Mouse (Mus musculus) heart, embryonic 11.5 days (tissue): ENCODE results near the gene Dhx37. TPM values are rescaled to one million over a fixed set of nuclear protein-coding genes. Genes with fewer than 3 reads are reported as not detected.
"Not testable (repeated sequence)": the region's sequence is repeated elsewhere in the genome, so short reads cannot be mapped to it uniquely, and the experiment has no call there.

Experiments
- ATAC-seq: fragments of 200-750 bp; cut with Nextera tagmentation; replicated peaks from 2 replicates; pipeline ENCODE4 v1.8.0; 2017; ENCODE audit warnings: moderate library complexity; ENCODE audit not compliant: insufficient number of reproducible peaks, low FRiP score, low TSS enrichment
- H3K27ac ChIP-seq: fragments of 300-500 bp; sonication (generic); 2 replicates; pipeline ENCODE4 v1.5.1; 2014; ENCODE audit warnings: mild to moderate bottlenecking, low read depth, low read length
- H3K27me3 ChIP-seq: fragments of 300-500 bp; sonication (generic); 2 replicates; pipeline ENCODE4 v1.6.1; 2014; ENCODE audit warnings: mild to moderate bottlenecking, low read length, mixed read lengths; ENCODE audit not compliant: control insufficient read depth, insufficient read depth
- H3K36me3 ChIP-seq: fragments of 300-500 bp; sonication (generic); 2 replicates; pipeline ENCODE4 v1.6.1; 2014; ENCODE audit warnings: mild to moderate bottlenecking, low read length, moderate library complexity, mixed read lengths; ENCODE audit not compliant: control insufficient read depth, insufficient read depth
- H3K4me1 ChIP-seq: fragments of 300-500 bp; sonication (generic); 2 replicates; pipeline ENCODE4 v1.6.1; 2014; ENCODE audit warnings: low read length; ENCODE audit not compliant: control insufficient read depth, insufficient read depth
- H3K4me2 ChIP-seq: fragments of 300-500 bp; sonication (generic); 2 replicates; pipeline ENCODE4 v1.6.1; 2014; ENCODE audit warnings: mild to moderate bottlenecking, moderate library complexity
- H3K4me3 ChIP-seq: fragments of 300-500 bp; sonication (generic); 2 replicates; pipeline ENCODE4 v1.5.1; 2014; ENCODE audit warnings: low read depth, low read length
- H3K9ac ChIP-seq: fragments of 300-500 bp; sonication (generic); 2 replicates; pipeline ENCODE4 v1.6.1; 2014; ENCODE audit warnings: mild to moderate bottlenecking, low read depth, low read length, moderate library complexity
- H3K9me3 ChIP-seq: fragments of 300-500 bp; sonication (generic); replicated peaks from 2 replicates; pipeline ENCODE4 v1.6.1; 2016; ENCODE audit warnings: low read length; ENCODE audit not compliant: control insufficient read depth
- WGBS: fragments of 180-500 bp; shearing (Covaris S2); extraction: QIAGEN DNeasy Blood & Tissue Kit; methylation state at CpG from one replicate; pipeline ENCODE4 v1.1.7; 2014; ENCODE audit not compliant: insufficient replicate concordance; 5-methylcytosine and 5-hydroxymethylcytosine counted together
- polyA plus RNA-seq: library from polyadenylated mRNA; unstranded; fragments of >200 nt; fragmentation: Nextera tagmentation; extraction: Ambion mirVana; gene quantifications from 2 replicates; pipeline ENCODE4 v1.2.1, GENCODE M21; 2014

Gene Dhx37
- polyA plus RNA-seq, 1 experiment from 2014 or later = 10.6 TPM

GRCm38 (mm10) chr5:125392618-125392976, 41.3 kb downstream of the Dhx37 start:
- Histone ChIP-seq H3K36me3 (no peaks in the 10 kb centered on the region), H3K9ac (peak overlapping the region; percentile 74), H3K4me2 (peak overlapping the region; percentile 65), H3K4me3 (peak overlapping the region; percentile 39), H3K27ac (peak overlapping the region; percentile 99), H3K27me3 (no peaks in the 10 kb centered on the region), H3K4me1 (peaks cover 34% of the 10 kb centered on the region), H3K9me3 (no peaks in the 10 kb centered on the region)
- ATAC-seq = no peak
- 52% methylated on average over 1 of the region's 1 CpGs for WGBS

DNA sequence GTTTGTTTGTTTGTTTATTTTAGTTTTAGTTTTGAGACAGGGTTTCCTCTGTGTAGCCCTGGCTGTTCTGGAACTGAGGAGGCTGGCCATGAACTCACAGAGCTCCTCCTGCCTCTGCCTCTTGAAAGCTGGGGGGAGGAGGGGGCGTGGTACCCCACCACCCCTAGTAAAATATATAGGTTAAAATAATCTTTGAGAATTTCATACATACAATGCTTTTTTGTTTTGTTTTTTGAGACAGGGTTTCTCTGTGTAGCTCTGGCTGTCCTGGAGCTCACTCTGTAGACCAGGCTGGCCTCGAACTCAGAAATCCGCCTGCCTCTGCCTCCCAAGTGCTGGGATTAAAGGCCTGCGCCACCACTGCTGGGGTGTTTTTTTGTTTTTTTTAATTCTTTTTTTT, 41.7 kb downstream of the Dhx37 start:
- not testable (repeated sequence) for H3K9ac ChIP-seq, ATAC-seq, H3K9me3 ChIP-seq, H3K36me3 ChIP-seq, H3K4me2 ChIP-seq, H3K4me3 ChIP-seq, H3K27me3 ChIP-seq
- Histone ChIP-seq H3K4me1 (peaks cover 34% of the 10 kb centered on the region), H3K27ac (peak overlapping the region; percentile 99)
- 90% methylated on average over 4 of the region's 4 CpGs for WGBS

- no peaks in the 10 kb centered on the region for H3K27me3 ChIP-seq
- peaks cover 34% of the 10 kb centered on the region for H3K4me1 ChIP-seq
- H3K9ac ChIP-seq = no peak overlapping the region
- no peak overlapping the region for H3K4me3 ChIP-seq
- no peak for ATAC-seq
- 58% methylated on average over 5 of the region's 5 CpGs for WGBS
- peak overlapping the region; percentile 99 for H3K27ac ChIP-seq
- H3K4me2 ChIP-seq = no peak overlapping the region
- no peaks in the 10 kb centered on the region for H3K9me3 ChIP-seq
- H3K36me3 ChIP-seq = no peaks in the 10 kb centered on the region
These were observed 42.3 kb downstream of the Dhx37 start for GRCm38 (mm10) chr5:125391609-125392008.

- Histone ChIP-seq H3K9ac (no peak overlapping the region), H3K27ac (peak overlapping the region; percentile 99)
These were observed 42.9 kb downstream of the Dhx37 start for GRCm38 (mm10) chr5:125390906-125391477.

GRCm38 (mm10) chr5:125389579-125390441, 44.1 kb downstream of the Dhx37 start, which contains the start of gene Ubc:
Gene Ubc, minus strand, starts transcription at chr5:125390202.
- Histone ChIP-seq H3K4me1 (peaks cover 30% of the 10 kb centered on the region), H3K27me3 (no peaks in the 10 kb centered on the region), H3K27ac (peak within 1 kb of the TSS; percentile 99), H3K9me3 (no peaks in the 10 kb centered on the region), H3K36me3 (peaks cover 11% of the 10 kb centered on the region), H3K4me2 (peak within 1 kb of the TSS; percentile 99), H3K9ac (peak within 1 kb of the TSS; percentile 100), H3K4me3 (peak within 1 kb of the TSS; percentile 99)
- WGBS = under 1% methylated on average over 62 of the region's 69 CpGs
- peak; percentile 72 for ATAC-seq

More at GRCm38 (mm10) chr5:125390906-125391477, 42.9 kb downstream of the Dhx37 start:
- Histone ChIP-seq H3K4me1 (peaks cover 34% of the 10 kb centered on the region), H3K4me2 (no peak overlapping the region), H3K4me3 (no peak overlapping the region), H3K36me3 (no peaks in the 10 kb centered on the region), H3K9me3 (no peaks in the 10 kb centered on the region), H3K27me3 (no peaks in the 10 kb centered on the region)
- no peak for ATAC-seq
- 85% methylated on average over 3 of the region's 3 CpGs for WGBS

- H3K36me3 ChIP-seq = peaks cover 15% of the 10 kb centered on the region
- H3K27me3 ChIP-seq = no peaks in the 10 kb centered on the region
- peak within 1 kb of the TSS; percentile 99 for H3K4me3 ChIP-seq
- under 1% methylated on average over 41 of the region's 41 CpGs for WGBS
- peak within 1 kb of the TSS; percentile 99 for H3K4me2 ChIP-seq
- H3K9me3 ChIP-seq = no peaks in the 10 kb centered on the region
- peak within 1 kb of the TSS; percentile 93 for H3K27ac ChIP-seq
- H3K9ac ChIP-seq = peak within 1 kb of the TSS; percentile 100
- peaks cover 25% of the 10 kb centered on the region for H3K4me1 ChIP-seq
- ATAC-seq = peak; percentile 31
These were observed 44.8 kb downstream of the Dhx37 start, which contains the start of gene Gm10382 for GRCm38 (mm10) chr5:125389131-125389578. Gene Gm10382, plus strand, starts transcription at chr5:125389322.

DNA sequence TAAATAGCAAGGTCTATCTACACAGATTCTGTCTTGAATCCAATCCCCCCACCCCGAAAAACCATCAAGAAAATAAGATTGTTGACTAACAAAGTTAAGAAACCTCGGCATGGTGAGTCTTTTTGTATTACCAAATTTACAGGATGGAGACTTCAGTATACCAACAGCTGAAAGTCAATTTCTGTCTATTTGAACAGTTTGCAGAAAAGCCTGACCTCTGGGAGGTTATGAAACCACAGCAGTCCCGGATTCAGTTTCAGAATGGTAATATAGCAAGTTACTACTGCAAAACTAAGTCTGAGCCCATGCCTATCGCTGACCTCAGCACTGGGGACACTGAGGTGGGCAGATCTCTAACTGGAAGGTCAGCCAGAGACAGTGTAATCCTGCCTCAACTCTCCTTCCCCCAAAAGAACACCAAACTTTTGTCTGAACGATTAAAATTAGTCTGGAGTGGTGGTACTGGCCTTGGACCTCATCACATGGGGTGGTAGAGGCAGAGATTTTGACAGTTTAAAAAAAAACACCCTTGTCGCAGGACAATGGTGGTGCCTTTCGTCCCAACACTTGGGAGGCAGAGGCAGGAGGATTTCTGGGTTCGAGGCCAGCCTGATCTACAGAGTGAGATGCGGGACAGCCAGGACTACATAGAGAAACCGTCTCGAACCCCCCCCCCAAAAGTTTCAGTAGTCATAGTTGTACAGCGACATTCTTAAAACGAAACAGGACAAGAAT, 45.4 kb downstream of the Dhx37 start:
- Histone ChIP-seq H3K9ac (peak overlapping the region; percentile 100), H3K27ac (peak overlapping the region; percentile 93; the same call in 1 of the 2 replicates), H3K36me3 (peaks cover 15% of the 10 kb centered on the region), H3K4me1 (peaks cover 20% of the 10 kb centered on the region), H3K4me2 (peak overlapping the region; percentile 99), H3K9me3 (no peaks in the 10 kb centered on the region), H3K27me3 (no peaks in the 10 kb centered on the region), H3K4me3 (peak overlapping the region; percentile 99)
- 22% methylated on average over 13 of the region's 13 CpGs for WGBS
- no peak for ATAC-seq

DNA sequence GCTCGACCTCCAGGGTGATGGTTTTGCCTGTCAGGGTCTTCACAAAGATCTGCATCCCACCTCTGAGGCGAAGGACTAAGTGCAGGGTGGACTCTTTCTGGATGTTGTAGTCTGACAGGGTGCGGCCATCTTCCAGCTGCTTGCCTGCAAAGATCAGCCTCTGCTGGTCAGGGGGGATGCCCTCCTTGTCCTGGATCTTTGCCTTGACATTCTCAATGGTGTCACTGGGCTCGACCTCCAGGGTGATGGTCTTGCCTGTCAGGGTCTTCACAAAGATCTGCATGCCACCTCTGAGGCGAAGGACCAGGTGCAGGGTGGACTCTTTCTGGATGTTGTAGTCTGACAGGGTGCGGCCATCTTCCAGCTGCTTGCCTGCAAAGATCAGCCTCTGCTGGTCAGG, 46.6 kb downstream of the Dhx37 start:
- 81% methylated on average over 4 of the region's 6 CpGs for WGBS
- H3K27me3 ChIP-seq, H3K4me3 ChIP-seq, H3K27ac ChIP-seq, H3K9ac ChIP-seq, H3K9me3 ChIP-seq, H3K4me2 ChIP-seq, ATAC-seq: not testable (repeated sequence)
- Histone ChIP-seq H3K36me3 (peaks cover 15% of the 10 kb centered on the region), H3K4me1 (peaks cover 14% of the 10 kb centered on the region)
